Mouse (Mus musculus) olfactory bulb, adult 2 months (tissue): ENCODE data around the gene Kcnh5.

Experiments used
- CTCF ChIP-seq: fragments of 200-500 bp; IDR thresholded peaks from 2 replicates; pipeline ENCODE4 v1.5.1; 2012; ENCODE audit warnings: low read depth, mild to moderate bottlenecking, low read length, moderate library complexity; ENCODE audit not compliant: insufficient read depth
- POLR2A ChIP-seq: fragments of 200-500 bp; IDR thresholded peaks from 2 replicates; pipeline ENCODE4 v1.6.1; 2012; ENCODE audit warnings: mild to moderate bottlenecking, low read depth, low read length, moderate library complexity; ENCODE audit not compliant: insufficient read depth

- no peak for TF ChIP-seq CTCF
- TF ChIP-seq POLR2A = no peak
These were observed 282.2 kb downstream of the Kcnh5 start for GRCm38 (mm10) chr12:74894870-74895423.
